In the genomic region with DNA sequence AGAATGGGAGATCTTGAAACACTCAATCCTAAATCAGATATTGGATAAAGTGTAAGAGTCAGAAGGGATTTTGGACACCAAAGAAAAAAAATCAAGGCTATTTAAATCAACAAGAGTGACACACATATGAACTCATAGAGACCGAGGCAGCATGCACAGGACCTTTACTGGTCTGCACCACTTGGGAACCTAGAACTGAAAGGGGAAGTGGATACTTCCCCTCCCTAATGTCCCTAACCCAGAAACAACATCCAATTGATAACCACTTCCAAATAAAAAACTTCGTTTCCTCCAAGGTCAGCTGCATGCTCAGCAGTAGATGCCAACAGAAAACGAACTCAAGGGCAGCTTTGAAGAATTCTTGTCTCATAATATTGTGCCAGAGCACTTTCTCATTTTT, we compare ENCODE assay signal across 31 mouse cellular contexts.
A peak's percentile ranks its signal among the peaks of the same experiment; 100 is the strongest.
DNase-seq lines count a peak whose midpoint lies in the region; ATAC-seq and TF ChIP-seq lines count a peak whose summit lies in the region.
"Had no signal": no experiment of that assay in that cellular context is flagged by ENCODE, and none has a peak within 500 bp of the region (broad histone marks: within the 10 kb centered on the region; RNA-seq: fewer than 3 reads in every experiment).

No protein-coding gene starts in this region.

- peak; percentile 17 for DNase-seq in liver, adult 2 months (ENCODE audit: extremely low read depth, low read depth, low spot score)
- no peak for DNase-seq in liver
- DNase-seq in splenic B cell, adult 2 months (ENCODE audit: low read depth, low spot score), result peak; percentile 4
- no peak for DNase-seq in testis, postnatal 10 days (ENCODE audit: low spot score)
- DNase-seq in adrenal gland, postnatal 4 days (ENCODE audit: low spot score in 2 of 2), result no peak
- DNase-seq: adrenal gland, adult 8-10 months; adrenal gland, postnatal 25 days; B cell, adult 2 months; cerebellum, adult 18-20 months; cerebellum, adult 9-10 months; cerebellum, postnatal 14 days; embryo, embryonic 11 days; gastrocnemius, adult 2 months; gastrocnemius, postnatal 14 days; heart, postnatal 10 days; heart, postnatal 36 days had no signal

- no peaks in the 10 kb centered on the region; the same call in 1 of the 2 replicates for H3K4me1 ChIP-seq in liver, adult 2 months (ENCODE audit: control insufficient read depth, insufficient read depth, low read length)
- H3K4me1 ChIP-seq: embryonic facial prominence, embryonic 10.5 days; embryonic facial prominence, embryonic 13.5 days; forebrain, embryonic 12.5 days; heart, embryonic 12.5 days; heart, embryonic 15.5 days; hindbrain, embryonic 10.5 days; hindbrain, embryonic 13.5 days; intestine, embryonic 15.5 days had no signal

- no peak overlapping the region for H3K27ac ChIP-seq in liver, adult 2 months (replicated peaks; ENCODE audit: insufficient read depth, low read depth, low read length)
- H3K27ac ChIP-seq: embryonic facial prominence, embryonic 10.5 days; embryonic facial prominence, embryonic 13.5 days; forebrain, embryonic 12.5 days; gastrocnemius, adult 2 months; heart, embryonic 15.5 days; hindbrain, embryonic 10.5 days; hindbrain, embryonic 13.5 days; intestine, embryonic 15.5 days had no signal

- 73% methylated on average over 3 of the region's 3 CpGs for WGBS in liver, adult 2 months

- no peak for TF ChIP-seq CTCF in liver, adult 2 months (IDR thresholded peaks at IDR 0.05; ENCODE audit: low read depth, low read length)

- no peak overlapping the region for H3K4me3 ChIP-seq in liver, adult 2 months (ENCODE audit: insufficient read depth, low read depth, low read length)
- H3K4me3 ChIP-seq: embryonic facial prominence, embryonic 10.5 days; embryonic facial prominence, embryonic 13.5 days; erythroblast, embryonic 14.5 days; forebrain, embryonic 12.5 days; gastrocnemius, adult 2 months; heart, embryonic 12.5 days; heart, embryonic 15.5 days; hindbrain, embryonic 10.5 days; hindbrain, embryonic 13.5 days; intestine, embryonic 15.5 days had no signal

- no peaks in the 10 kb centered on the region for H3K27me3 ChIP-seq in liver, adult 2 months (ENCODE audit: control insufficient read depth, insufficient read depth, low read length)
- H3K27me3 ChIP-seq in splenic B cell, adult 2 months (ENCODE audit: control insufficient read depth, insufficient read depth, low read length, poor library complexity, severe bottlenecking), result no peaks in the 10 kb centered on the region
- H3K27me3 ChIP-seq: CH12.LX; embryonic facial prominence, embryonic 13.5 days; forebrain, embryonic 12.5 days; heart, embryonic 12.5 days; heart, embryonic 15.5 days; hindbrain, embryonic 13.5 days; intestine, embryonic 15.5 days had no signal

- ATAC-seq in granulocyte monocyte progenitor cell, adult 5-6 weeks (replicated peaks; ENCODE audit: poor library complexity, severe bottlenecking), result peak; percentile 75
- ATAC-seq: activated CD4-positive, CD25-positive, alpha-beta regulatory T cell, adult 4 months; forebrain, embryonic 16.5 days; hindbrain, embryonic 16.5 days; intestine, embryonic 15.5 days had no signal

- no peaks in the 10 kb centered on the region for H3K79me2 ChIP-seq in liver, adult 2 months (ENCODE audit: control insufficient read depth, insufficient read depth, low read length)

- H3K9ac ChIP-seq in liver, adult 2 months (ENCODE audit: low read depth, low read length), result no peak overlapping the region
- H3K9ac ChIP-seq: embryonic facial prominence, embryonic 13.5 days; forebrain, embryonic 12.5 days; heart, embryonic 12.5 days; heart, embryonic 15.5 days; hindbrain, embryonic 13.5 days; intestine, embryonic 15.5 days had no signal

- no peak for TF ChIP-seq POLR2A in liver, adult 2 months (IDR thresholded peaks at IDR 0.05; ENCODE audit: extremely low read depth, insufficient read depth, low read length)

- no peaks in the 10 kb centered on the region for H3K36me3 ChIP-seq in liver, adult 2 months (ENCODE audit: control insufficient read depth, insufficient read depth, low read length)
- no peaks in the 10 kb centered on the region for H3K36me3 ChIP-seq in splenic B cell, adult 2 months (ENCODE audit: control insufficient read depth, insufficient read depth, low read length, poor library complexity, severe bottlenecking)
- H3K36me3 ChIP-seq: embryonic facial prominence, embryonic 10.5 days; embryonic facial prominence, embryonic 13.5 days; forebrain, embryonic 12.5 days; G1E; heart, embryonic 12.5 days; heart, embryonic 15.5 days; hindbrain, embryonic 10.5 days; hindbrain, embryonic 13.5 days; intestine, embryonic 15.5 days had no signal

Comparison
In these comparisons a context has a peak if more than half of its experiments do, and no peak if none do; other contexts are left out.
1. DNase-seq: peak in liver, adult 2 months (single experiment) and splenic B cell, adult 2 months (single experiment); none in liver (single experiment), testis, postnatal 10 days (single experiment) and adrenal gland, postnatal 4 days (0 of 2).